Mouse (Mus musculus) fibroblast of lung, adult 2 months (primary cell): ENCODE data around the gene Pde8a.

Experiments used
- DNase-seq: peaks from one replicate; pipeline ENCODE4 v3.0.0-alpha.2; 2011; ENCODE audit warnings: low read depth

Gene Pde8a

DNA sequence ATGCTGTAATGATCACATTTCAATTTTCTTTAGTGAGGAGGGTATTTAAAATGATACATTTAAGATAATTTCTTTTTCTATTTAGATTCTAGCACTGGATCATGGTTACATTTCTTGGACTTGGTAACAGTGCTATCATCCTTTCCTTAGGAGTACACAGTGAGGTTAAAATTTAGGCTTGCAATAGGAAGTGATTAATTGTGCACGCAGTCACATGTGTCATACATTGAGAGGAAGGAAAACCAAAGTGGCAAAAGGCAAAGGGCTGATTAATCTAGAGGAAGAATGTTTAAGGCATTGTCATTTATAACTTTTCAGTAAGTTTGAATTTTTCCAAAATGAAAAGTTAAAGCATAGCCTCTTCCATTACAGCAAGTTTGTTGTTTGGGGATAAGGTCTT lies 67.8 kb downstream of the Pde8a start:
- no peak for DNase-seq

DNA sequence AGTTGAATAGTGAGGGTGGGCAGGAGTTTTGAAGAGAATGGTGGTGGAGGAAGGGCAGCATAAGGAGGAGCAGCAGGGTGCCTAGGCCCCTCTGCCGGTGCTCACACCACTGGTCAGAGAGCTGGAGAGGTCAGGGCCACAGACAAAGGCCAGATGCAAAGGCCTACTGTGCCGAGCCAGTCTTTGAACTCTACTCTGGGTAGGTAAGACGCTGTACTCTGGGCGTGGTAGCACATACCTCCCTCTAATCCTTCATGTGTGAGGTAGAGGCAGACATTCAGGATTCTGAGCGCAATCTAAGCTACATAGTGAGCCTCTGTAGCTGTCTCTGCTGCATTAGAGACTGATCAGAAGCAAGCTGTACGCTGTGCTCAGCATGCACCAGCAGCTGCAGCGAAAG lies 73.1 kb downstream of the Pde8a start:
- DNase-seq = no peak

DNA sequence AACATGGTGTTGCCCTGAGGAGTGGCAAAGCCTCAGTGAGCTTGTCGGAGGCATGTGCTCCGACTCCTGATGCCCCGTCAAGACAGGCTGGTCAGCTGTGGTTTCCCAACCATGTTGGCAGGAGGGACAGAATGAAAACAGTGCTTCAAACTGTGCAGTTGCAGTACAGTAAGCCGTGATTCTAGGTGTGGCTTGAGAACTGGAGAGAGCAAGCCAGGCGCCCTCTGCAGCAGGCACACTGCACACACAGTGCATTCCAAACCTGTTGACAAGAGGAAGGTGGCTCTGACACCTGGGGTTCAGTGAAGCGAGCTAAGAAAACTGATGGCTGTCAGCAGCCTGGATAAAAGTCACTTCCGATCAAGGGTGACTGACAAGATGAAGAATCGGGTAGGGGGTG lies 73.5 kb downstream of the Pde8a start:
- DNase-seq = peak; percentile 27

DNA sequence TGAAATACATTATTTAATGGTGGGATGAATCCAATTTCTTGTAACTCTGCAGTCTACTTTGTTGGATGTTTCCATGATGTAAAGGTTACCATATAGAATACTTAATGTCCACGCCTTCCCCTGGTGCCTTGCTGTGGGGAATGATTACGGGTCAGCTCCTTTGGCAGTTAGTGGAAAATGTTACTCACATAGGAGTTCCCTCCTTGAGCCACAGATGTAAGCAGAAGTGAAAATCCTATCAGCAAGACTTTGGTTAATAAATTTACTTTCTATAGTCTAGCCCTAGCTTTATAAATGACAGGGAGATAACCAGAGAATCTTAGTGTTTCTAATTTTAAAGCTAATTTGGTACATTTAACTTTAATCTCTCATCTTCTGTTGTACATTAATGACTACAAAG lies 81.8 kb downstream of the Pde8a start:
- no peak for DNase-seq

DNA sequence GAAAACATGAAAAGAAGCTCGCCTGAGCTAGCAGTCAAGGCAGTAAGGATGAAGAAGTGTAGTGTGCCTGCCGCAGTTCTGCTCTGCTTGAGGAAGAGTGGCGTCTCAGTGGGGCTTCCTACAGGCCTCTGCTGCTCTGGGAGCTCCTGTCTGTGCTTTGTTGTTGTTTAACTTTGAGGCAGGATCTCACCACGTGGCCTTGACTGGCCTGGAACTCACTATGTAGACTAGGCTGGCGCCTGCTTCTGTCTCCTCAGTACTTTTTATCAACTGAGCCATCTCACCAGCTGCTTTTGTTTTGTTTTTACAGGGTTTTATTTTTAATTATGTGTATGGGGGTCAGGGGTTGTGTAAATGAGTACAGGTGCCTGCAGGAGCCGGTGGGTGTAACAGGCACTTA lies 84.8 kb downstream of the Pde8a start:
- DNase-seq = no peak

DNA sequence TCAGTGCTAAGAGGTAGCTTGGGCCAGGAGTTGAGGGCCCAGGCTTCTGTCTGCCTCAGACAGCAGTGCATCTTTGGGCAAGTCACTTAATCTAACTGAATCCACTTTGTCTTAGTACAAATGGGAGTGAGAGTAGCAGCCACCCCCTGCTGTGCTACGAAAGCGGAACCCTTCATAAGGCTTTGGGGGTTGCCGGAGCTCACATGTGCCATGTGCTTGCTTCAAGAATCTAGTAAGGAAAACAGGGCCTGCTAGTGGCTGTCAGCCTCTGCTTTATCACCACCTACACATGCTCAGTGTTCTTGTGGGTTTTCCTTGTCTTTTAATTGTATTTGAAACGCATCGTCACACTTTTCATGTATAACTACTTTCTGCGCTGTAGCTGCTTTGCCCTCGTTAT lies 87.9 kb downstream of the Pde8a start:
- DNase-seq = no peak

DNA sequence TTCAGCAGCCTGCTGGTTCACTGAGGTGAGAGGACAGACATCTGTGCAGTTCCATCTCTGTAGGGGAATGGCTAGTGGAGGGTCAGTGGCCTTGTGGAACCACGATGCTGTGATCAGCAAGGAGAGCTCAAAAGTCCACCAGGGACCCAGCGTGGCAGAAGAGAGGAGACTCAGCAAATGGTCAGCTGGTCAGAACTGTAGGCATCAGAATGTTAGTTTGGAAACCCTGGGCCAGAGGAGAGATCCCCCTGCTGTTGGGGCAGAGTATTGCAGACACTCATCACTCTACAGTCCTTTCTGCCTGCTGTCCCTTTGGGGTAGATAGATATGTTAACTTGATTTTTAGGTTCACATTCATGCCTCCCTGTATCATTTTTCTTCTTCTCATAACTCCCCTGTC lies 90.3 kb downstream of the Pde8a start:
- DNase-seq = no peak

DNA sequence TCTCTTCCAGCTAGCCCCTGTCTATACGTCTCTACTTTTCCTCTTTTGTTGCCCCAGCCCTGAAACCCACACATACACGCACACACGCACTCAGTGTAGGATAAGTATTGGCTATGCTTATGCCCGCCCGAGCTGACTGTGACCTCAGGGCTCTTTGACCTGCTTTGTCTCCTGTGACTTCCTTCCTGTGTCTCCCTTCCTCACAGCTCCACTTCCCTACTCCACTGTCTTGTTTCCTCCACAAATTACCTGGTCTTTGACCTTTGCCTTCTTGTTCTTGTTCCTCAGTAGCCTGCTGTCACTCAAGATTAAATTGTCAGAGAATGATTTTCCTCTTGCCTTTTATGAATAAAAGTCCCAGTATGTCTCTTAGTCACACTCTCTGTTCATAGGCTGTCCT lies 90.7 kb downstream of the Pde8a start:
- no peak for DNase-seq

DNA sequence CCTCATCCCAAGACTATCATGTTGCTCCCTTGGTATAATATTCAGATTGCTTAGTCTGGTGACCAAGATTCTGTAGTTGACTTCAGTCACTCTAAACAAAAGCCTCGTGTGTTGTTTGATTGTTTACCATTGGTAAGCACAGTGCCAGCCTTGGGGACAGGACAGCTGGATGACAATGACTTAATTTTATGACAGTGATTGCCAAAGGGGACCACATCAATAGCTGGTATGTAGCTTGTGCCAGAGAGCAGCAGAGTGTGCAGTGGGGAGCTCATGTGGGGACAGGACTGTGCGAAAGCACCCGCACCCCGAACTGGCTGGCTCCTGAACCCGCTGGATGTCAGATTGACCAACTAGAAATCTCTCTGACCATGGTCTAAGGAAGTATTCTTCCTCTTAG lies 91.3 kb downstream of the Pde8a start:
- no peak for DNase-seq

DNA sequence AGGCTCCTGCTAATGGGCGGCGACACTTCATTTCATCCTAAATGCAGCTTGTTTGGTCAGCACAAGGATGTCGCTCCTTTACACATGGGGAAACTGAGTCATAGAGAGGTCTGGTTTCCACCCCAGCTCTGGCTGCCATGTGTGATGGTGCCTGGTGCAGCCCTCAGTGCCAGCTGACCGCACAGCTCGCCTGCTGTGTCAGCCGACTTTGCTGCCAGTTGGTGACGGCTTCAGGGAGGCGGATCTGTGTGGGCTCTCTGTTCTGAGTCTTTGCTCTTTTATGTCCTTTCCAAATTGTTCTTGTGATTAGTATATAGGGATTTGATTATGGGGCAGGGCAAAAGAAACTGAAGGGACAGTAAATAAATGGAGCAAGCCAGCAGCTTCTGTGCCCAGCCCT lies 94.3 kb downstream of the Pde8a start:
- no peak for DNase-seq

DNA sequence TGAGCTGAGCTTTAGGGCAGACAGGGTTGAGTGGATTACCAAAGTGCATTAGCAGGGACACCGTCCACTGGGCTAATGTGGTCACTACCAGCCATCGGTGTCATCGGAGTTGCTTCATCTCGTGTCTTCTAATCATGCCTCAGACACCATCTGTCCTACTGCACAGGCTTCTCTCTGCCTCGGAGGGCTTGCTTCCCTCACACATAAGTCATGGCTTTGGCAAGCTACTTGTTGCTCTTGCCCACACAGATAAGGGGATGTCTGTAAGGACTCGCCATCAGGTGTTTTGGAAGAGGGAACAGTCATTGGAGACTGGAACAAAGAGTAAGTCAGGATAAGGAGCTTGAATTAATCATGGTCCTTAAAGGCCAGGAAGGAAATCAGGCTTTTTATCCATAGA lies 95.9 kb downstream of the Pde8a start:
- no peak for DNase-seq

DNA sequence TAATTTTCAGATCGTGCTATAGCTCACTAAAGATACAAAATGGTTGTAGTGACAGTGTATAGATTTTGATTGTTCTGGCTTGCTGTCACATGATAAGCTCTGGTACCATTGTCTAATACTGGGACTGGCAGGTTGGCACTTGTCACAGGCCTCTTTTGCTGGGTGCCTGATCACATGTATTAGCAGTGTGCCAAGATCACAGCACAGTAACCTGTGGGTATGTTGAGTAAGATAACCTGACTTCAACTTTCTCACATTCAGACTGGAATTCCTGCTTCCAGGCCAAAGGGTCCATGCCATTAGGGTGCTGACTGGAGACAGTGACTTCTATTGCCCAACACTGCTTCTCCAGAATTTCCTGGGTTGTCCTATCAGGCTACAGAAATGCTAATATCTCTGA lies 97.7 kb downstream of the Pde8a start:
- DNase-seq = no peak

DNA sequence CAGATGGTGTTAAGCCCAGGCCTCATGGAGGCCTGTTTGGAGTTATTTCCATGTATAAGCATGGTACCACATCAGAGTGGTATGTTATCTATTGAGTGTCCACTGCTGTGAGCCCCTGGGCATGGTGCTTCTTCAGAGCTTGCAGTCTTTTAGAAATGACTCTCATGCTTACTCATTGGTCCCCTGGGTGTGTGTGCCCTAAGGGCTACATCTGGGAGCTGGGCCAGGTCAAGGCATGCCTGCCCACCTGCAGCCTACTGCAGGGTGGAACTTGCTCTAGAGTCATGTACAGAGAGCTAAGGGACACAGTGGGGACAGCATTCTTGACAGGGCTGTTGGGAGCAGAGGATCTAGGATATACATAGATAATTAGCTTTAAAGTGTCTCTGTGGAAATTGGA lies 98.2 kb downstream of the Pde8a start:
- no peak for DNase-seq

DNA sequence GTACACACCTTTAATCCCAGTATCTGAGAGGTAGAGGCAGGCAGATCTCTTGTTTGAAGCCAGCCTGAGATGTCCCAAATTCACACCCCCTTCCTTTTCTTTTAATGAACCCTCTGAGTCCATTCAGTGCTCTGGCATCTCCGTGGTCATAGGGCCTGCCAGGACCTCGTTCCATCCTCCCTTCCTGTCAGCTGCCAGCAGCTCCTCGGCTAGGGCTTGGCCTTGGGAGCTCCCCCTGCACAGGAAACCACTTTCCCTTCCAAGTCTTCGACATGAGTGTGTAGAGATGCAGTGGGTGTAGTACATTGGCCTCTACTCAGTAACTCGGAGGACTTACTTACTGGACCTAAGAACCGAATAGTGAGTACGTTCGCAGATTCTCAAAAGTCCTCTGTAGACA lies 102.2 kb downstream of the Pde8a start:
- DNase-seq = peak; percentile 70

DNA sequence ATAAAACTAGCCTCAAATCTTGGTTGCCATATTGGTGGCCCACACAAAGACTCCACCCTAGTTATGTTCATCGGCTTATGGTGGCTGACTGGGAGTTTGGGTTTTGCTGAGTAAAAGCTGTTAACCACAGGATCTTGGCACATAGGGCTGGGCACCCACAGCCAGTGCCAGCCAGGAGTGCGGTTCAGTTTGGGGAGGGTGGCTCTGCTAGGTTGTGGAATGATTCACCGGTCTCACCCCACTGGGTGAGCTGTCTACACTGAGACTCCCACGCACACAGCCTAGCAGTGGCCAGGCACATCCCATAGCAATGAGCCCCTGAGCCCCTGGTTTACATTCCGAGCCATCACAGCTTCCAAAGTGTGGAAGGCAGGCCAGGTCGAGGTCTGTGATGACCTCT lies 106.4 kb downstream of the Pde8a start:
- DNase-seq = peak; percentile 79

DNA sequence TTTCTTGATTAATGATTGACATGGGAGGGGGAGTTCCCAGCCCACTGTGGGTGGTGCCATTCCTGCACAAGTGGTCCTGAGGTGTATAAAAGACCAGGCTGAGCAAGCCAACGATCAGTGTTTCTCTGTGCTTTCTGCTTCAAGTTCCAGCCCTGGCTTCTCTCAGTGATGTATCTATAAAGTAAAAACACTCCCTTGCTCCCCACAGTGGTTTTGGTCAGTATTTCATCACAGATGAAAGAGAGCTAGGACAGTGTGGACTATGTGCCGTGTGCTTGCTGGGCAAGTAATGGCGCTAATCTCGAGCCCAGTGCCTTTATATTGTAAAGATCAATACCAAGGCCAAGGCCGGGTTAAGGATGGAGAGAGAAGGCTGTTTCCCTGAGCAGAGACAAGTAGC lies 108.4 kb downstream of the Pde8a start:
- DNase-seq = no peak

DNA sequence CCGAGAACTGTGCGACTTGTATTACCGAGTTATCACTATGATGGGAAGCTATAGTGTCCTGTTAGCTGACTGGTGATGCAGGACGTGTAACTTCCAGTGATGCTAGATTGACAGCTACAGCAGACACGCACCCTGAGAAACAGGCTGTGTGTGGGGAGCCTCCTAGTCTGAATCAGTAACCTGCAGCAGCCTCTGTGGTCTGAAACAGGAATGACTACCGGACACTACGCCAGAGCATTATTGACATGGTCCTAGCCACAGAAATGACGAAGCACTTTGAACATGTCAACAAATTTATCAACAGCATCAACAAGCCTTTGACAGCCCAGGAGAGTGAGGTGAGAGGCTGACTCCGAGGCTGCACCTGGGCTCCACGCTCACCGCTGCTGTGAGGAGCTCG lies 112.6 kb downstream of the Pde8a start:
- DNase-seq = no peak

DNA sequence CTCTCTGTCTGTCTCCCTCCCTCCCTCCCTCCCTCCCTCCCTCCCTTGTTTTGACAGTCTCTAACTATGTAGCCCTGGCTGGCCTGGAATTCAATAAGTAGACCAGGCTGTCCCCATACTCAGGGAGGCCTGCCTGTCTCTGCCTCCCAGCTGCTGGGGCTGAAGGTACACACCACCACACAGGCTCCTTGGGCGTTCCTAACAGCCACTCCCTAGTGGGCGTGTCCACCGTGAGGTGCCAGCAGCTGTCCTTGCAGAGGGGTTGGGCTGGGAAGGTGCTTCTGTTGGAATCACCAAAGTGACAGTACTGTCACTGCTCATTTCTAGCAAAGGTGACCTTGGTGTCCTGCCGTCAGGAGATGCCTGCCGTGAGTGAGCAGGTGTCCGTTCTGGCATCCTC lies 113.5 kb downstream of the Pde8a start:
- DNase-seq = no peak

DNA sequence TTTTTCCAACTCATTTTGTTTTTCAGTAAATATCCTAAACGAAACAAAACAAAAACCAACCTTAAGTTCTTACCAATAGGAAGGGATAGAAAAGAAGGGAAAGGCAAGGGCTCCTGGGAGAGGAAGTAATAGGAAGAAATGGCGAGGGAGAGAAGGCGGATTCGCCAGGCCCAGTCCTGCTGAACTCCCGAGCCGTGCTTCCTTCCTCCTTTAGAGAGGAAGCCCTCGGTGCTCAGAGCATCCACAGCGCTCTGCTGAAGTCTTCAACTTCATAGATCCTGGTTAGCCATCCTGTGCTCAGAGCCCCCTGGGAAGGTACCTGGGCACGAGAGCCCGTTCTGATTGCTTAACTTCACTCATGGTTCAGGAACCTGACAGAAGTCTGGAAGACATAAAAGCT lies 114.3 kb downstream of the Pde8a start:
- no peak for DNase-seq

DNA sequence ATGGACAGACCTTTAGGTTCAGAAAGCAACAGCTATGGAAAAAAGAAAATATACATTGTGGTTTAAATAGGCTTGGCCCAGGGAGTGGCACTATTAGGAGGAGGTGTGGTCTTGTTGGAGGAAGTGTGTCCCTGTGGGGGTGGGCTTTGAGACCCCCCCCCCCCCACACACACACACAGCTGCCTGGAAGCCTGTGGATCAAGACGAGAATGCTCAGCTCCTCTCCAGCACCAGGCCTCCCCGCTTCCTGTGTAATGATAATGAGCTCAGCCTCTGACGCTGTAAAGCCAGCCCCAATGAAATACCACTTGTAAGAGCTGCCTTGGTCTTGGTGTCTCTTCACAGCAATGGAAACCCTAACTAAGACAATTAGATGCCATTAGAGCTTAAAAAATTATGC lies 117.4 kb downstream of the Pde8a start:
- no peak for DNase-seq

DNA sequence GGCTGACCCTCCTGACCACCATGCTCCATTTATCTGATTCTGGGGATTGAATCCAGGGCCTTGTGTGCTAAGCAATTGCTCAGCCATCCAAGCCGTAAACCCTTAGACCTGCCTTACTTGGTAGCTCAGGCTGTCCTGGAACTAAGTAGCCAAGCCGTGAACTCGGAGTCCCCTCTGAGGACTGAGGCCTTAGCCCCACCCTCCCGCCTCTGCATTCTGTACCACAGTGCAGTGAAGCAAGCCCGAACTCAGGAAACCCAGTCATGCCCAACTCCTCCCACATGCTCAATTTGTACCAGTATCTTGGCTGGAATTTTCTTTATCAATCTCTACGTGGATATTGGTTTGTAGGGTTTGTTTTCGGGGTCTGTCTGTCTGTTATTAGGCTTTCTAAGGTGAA lies 118.5 kb downstream of the Pde8a start:
- DNase-seq = no peak

DNA sequence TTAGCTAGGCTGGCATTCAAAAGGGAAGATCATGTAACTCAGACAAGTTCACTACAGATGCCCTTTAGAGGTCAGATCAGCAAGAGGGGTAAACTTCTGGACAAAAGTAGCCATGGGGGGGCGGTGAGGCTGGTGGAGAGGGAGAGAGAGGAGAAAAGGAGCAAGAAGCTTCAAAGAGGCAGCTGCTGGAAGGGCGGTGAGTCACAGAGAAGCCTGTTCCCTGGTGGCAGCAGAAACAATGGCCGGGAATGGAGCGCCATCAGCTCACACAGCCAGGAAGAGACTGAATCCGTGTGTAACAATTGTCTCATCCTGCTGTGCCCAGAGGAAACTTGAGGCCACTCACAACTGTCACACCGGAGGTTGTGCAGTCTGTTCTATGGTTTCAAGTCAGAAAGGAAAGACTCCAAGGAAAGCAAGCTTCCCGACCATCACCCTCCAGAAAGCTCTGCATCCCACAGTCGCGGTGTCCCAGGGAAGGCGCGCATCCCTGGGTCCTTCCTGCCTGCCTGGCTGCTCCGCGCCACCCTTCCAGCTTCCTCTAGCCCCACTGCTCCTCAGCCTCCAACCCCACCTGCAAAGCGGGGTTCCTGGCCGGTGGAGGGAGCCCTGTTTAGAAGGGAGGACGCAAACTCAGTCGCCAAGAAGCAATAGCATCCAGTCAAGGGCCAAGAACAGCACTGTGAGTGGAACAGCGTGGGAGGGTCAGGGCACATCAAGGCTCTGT lies 122.5 kb downstream of the Pde8a start:
- DNase-seq = no peak

DNA sequence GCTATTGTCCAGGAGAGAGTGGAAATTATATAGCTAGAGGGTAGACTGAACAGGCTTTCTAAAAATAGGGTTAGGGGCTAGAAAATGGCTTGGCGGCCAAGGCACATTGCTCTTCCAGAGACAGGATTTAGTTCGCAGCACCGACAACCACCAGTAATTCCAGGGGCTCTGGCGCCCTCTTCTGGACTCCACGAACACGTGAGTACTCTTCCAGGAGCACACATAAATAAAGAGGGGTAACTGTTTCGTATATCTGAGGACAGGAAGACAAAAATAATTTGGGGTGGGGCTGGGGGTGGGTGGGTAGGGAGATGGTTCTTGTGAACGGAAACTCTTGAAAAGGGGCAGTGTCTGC lies 123.0 kb downstream of the Pde8a start:
- no peak for DNase-seq

DNA sequence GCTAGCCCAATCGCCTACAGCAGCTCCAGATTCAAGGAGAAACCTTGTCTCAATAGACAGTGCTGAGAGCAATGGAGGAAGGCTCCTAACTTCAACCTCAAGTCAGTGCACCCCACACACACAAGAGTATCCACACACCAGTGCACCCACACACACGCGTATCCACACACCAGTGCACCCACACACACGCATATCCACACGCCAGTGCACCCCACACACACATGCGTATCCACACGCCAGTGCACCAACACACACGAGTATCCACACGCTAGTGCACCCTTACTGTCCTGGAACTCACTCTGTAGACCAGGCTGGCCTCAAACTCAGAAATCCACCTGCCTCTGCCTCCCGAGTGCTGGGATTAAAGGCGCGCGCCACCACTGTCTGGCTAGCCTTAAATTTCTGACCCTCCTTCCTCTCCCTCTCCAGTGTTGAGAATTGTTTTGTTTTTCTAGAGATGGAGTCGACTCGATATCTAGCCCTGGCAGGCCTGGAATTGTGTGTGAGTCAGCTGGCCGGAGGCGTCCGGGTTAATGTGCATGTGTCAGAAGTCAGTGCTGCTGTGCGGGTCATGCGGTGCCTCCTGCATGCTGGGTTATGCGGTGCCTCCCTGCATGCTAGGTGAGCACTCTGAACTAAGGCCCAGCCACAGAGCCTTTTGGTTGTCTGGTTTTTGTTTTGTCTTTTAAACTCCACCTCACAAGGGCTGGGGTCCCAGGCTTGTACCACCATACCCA lies 124.6 kb downstream of the Pde8a start:
- no peak for DNase-seq
